Mouse (Mus musculus) kidney, adult 2 months (tissue): ENCODE measurements around the gene Prr29. TPM values are rescaled to one million over a fixed set of nuclear protein-coding genes. Genes with fewer than 3 reads are reported as not detected.

Source experiments
- DNase-seq: peaks from one replicate; pipeline ENCODE4 v3.0.0; 2021
- H3K27ac ChIP-seq: fragments of 200-500 bp; 2 replicates; pipeline ENCODE4 v1.5.1; 2012; ENCODE audit warnings: low read depth, low read length, control low read depth, inconsistent platforms; ENCODE audit not compliant: insufficient read depth
- H3K27me3 ChIP-seq: fragments of 200-500 bp; replicated peaks from 2 replicates; pipeline ENCODE4 v1.6.1; 2012; ENCODE audit warnings: mild to moderate bottlenecking, moderate library complexity, low read length, inconsistent platforms; ENCODE audit not compliant: control insufficient read depth, insufficient read depth
- H3K36me3 ChIP-seq: fragments of 200-500 bp; 2 replicates; pipeline ENCODE4 v1.6.1; 2012; ENCODE audit warnings: mild to moderate bottlenecking, moderate library complexity, low read length, inconsistent platforms; ENCODE audit not compliant: control insufficient read depth, insufficient read depth
- H3K4me1 ChIP-seq: fragments of 200-500 bp; 2 replicates; pipeline ENCODE4 v1.6.1; 2011; ENCODE audit warnings: low read length; ENCODE audit not compliant: control insufficient read depth, insufficient read depth
- H3K4me3 ChIP-seq: fragments of 200-500 bp; 2 replicates; pipeline ENCODE4 v1.5.1; 2011; ENCODE audit warnings: mild to moderate bottlenecking, low read depth, low read length, control low read depth; ENCODE audit not compliant: insufficient read depth
- CTCF ChIP-seq: fragments of 200-500 bp; conservative IDR thresholded peaks from 2 replicates; pipeline ENCODE4 v1.5.1; 2011; ENCODE audit warnings: low read depth, mild to moderate bottlenecking, control low read depth, low read length, moderate library complexity, mixed read lengths; ENCODE audit not compliant: insufficient read depth, insufficient read length
- POLR2A ChIP-seq: fragments of 200-500 bp; IDR thresholded peaks from one replicate; pipeline ENCODE4 v1.6.1; 2011; ENCODE audit warnings: low read depth, low read length, control low read depth
- WGBS: fragments of 180-500 bp; shearing (Covaris S2); methylation state at CpG from one replicate; pipeline ENCODE4 v1.1.7; 2018; 5-methylcytosine and 5-hydroxymethylcytosine counted together
- polyA plus RNA-seq: library from polyadenylated mRNA; depleted of rRNA; stranded (reverse); fragments of >200 nt; gene quantifications from 2 replicates; pipeline ENCODE4 v1.2.3, GENCODE M21; 2012; rRNA removed

Gene Prr29
- polyA plus RNA-seq, 1 experiment, result 0.58 TPM

GRCm38 (mm10) chr11:106418622-106419196 lies 53.4 kb downstream of the Prr29 start:
- no peak overlapping the region for H3K4me3 ChIP-seq
- WGBS, result 46% methylated on average over 4 of the region's 4 CpGs
- H3K27me3 ChIP-seq, result no peaks in the 10 kb centered on the region
- H3K27ac ChIP-seq, result no peak overlapping the region
- no peaks in the 10 kb centered on the region for H3K4me1 ChIP-seq
- TF ChIP-seq CTCF (peak; percentile 97), POLR2A (no peak)
- peaks cover 2% of the 10 kb centered on the region for H3K36me3 ChIP-seq
- DNase-seq, result peak; percentile 88

- WGBS, result 75% methylated on average over 9 of the region's 9 CpGs
- Histone ChIP-seq H3K27ac (no peak overlapping the region), H3K27me3 (no peaks in the 10 kb centered on the region), H3K4me1 (no peaks in the 10 kb centered on the region), H3K36me3 (peaks cover 2% of the 10 kb centered on the region), H3K4me3 (no peak overlapping the region)
- no peak for TF ChIP-seq POLR2A
- no peak for TF ChIP-seq CTCF
- no peak for DNase-seq
Observed at GRCm38 (mm10) chr11:106419262-106420102, 54.2 kb downstream of the Prr29 start.

GRCm38 (mm10) chr11:106425201-106425600 lies 59.9 kb downstream of the Prr29 start:
- H3K4me3 ChIP-seq, result no peak overlapping the region
- no peak overlapping the region for H3K27ac ChIP-seq
- no peaks in the 10 kb centered on the region for H3K27me3 ChIP-seq
- peaks cover 3% of the 10 kb centered on the region; the same call in 1 of the 2 replicates for H3K4me1 ChIP-seq
- TF ChIP-seq POLR2A (no peak), CTCF (no peak)
- DNase-seq, result no peak
- no peaks in the 10 kb centered on the region; the same call in 1 of the 2 replicates for H3K36me3 ChIP-seq
- WGBS, result 95% methylated on average over 5 of the region's 5 CpGs

- TF ChIP-seq CTCF (no peak), POLR2A (no peak)
- Histone ChIP-seq H3K27me3 (no peaks in the 10 kb centered on the region), H3K4me1 (peaks cover 3% of the 10 kb centered on the region; the same call in 1 of the 2 replicates), H3K27ac (no peak overlapping the region), H3K36me3 (no peaks in the 10 kb centered on the region; the same call in 1 of the 2 replicates), H3K4me3 (no peak overlapping the region)
- DNase-seq, result no peak
- 93% methylated on average over 4 of the region's 4 CpGs for WGBS
Observed at GRCm38 (mm10) chr11:106426447-106426846, 61.2 kb downstream of the Prr29 start.

Other genes starting within 250 kb of the Prr29 start
- gene Gm10840, start 204.6 kb upstream of the Prr29 start, polyA plus RNA-seq, result not detected in 2 replicates
- gene Limd2, start 204.6 kb upstream of the Prr29 start, polyA plus RNA-seq, result 27.8 and 48.3 TPM in 2 replicates
- 28.4 and 28.5 TPM in 2 replicates for gene Strada, start 163.3 kb upstream of the Prr29 start, polyA plus RNA-seq
- 14.0 and 20.6 TPM in 2 replicates for gene Ccdc47, start 149.1 kb upstream of the Prr29 start, polyA plus RNA-seq
- 8.3 and 10.0 TPM in 2 replicates for gene Ddx42, start 148.5 kb upstream of the Prr29 start, polyA plus RNA-seq
- 11.7 TPM in 2 replicates for gene Ftsj3, start 109.4 kb upstream of the Prr29 start, polyA plus RNA-seq
- 52.5 and 66.9 TPM in 2 replicates for gene Psmc5, start 109.3 kb upstream of the Prr29 start, polyA plus RNA-seq
- gene Smarcd2, start 92.5 kb upstream of the Prr29 start, polyA plus RNA-seq, result 70.0 and 77.9 TPM in 2 replicates
- gene Tcam1, start 88.8 kb upstream of the Prr29 start, polyA plus RNA-seq, result 0.02 and 0.03 TPM in 2 replicates
- 0.16 TPM in 1 of 2 replicates, not detected in the other for gene Gh, start 63.6 kb upstream of the Prr29 start, polyA plus RNA-seq
- gene Cd79b, start 50.7 kb upstream of the Prr29 start, polyA plus RNA-seq, result 2.7 and 17.9 TPM in 2 replicates
- gene Scn4a, start 12.2 kb upstream of the Prr29 start, polyA plus RNA-seq, result 0.11 and 1.9 TPM in 2 replicates
- gene Icam2, start 22.6 kb downstream of the Prr29 start, polyA plus RNA-seq, result 35.0 and 38.1 TPM in 2 replicates
- 12.6 and 15.1 TPM in 2 replicates for gene Ern1, start 122.4 kb downstream of the Prr29 start, polyA plus RNA-seq
- gene Tex2, start 248.0 kb downstream of the Prr29 start, polyA plus RNA-seq, result 33.0 and 37.2 TPM in 2 replicates